Mouse (Mus musculus) gastrocnemius, adult 2 months (tissue): ENCODE data around the gene Vps18. TPM values are rescaled to one million over a fixed set of nuclear protein-coding genes. Genes with fewer than 3 reads are reported as not detected.

Experiments
- DNase-seq: peaks from one replicate; pipeline ENCODE4 v3.0.0; 2022
- H3K27ac ChIP-seq: fragments of 200-600 bp; 2 replicates; pipeline ENCODE4 v1.8.1; 2022; ENCODE audit warnings: mild to moderate bottlenecking
- H3K4me3 ChIP-seq: fragments of 200-600 bp; 2 replicates; pipeline ENCODE4 v1.8.1; 2022; ENCODE audit warnings: mild to moderate bottlenecking, moderate library complexity
- CTCF ChIP-seq: fragments of 200-600 bp; IDR thresholded peaks from 2 replicates; pipeline ENCODE4 v1.8.1; 2022; ENCODE audit warnings: antibody characterized with exemption, mild to moderate bottlenecking, moderate library complexity
- intact Hi-C: fragments of 180-260 bp; cut with DNase I; formaldehyde crosslinking; loops from one replicate; pipeline ENCODE4 v1.15.1; 2025
- total RNA-seq, 2 experiments: library from RNA; stranded (reverse); gene quantifications; 2 replicates each; pipeline ENCODE4 v1.2.3; 2021

The Vps18 gene
- total RNA-seq, 2 experiments from 2014 or later, result 10.9 to 11.7 TPM

- TF ChIP-seq CTCF, result no peak
- peak overlapping the region; percentile 83 for H3K27ac ChIP-seq
- DNase-seq, result no peak
- intact Hi-C loops, result no loop called here
- peak overlapping the region; percentile 81 for H3K4me3 ChIP-seq
Measured at GRCm38 (mm10) chr2:119326161-119327101, 37.9 kb downstream of the Vps18 start.

- peak; percentile 73 for DNase-seq
- intact Hi-C loops, result no loop called here
- peak; percentile 56 for TF ChIP-seq CTCF
- Histone ChIP-seq H3K27ac (peak overlapping the region; percentile 83), H3K4me3 (peak overlapping the region; percentile 81)
Measured at GRCm38 (mm10) chr2:119327102-119327480, 38.6 kb downstream of the Vps18 start.

- DNase-seq, result no peak
- peak overlapping the region; percentile 83 for H3K27ac ChIP-seq
- peak overlapping the region; percentile 81 for H3K4me3 ChIP-seq
- TF ChIP-seq CTCF, result no peak
- intact Hi-C loops, result no loop called here
Measured at GRCm38 (mm10) chr2:119327942-119328526, 39.5 kb downstream of the Vps18 start.

GRCm38 (mm10) chr2:119328546-119328945 is 40.0 kb downstream of the Vps18 start:
- peak overlapping the region; percentile 83 for H3K27ac ChIP-seq
- DNase-seq, result no peak
- intact Hi-C loops, result no loop called here

GRCm38 (mm10) chr2:119329123-119329817 is 40.7 kb downstream of the Vps18 start:
- intact Hi-C loops, result no loop called here
- peak overlapping the region; percentile 81 for H3K4me3 ChIP-seq
- DNase-seq, result no peak
- no peak for TF ChIP-seq CTCF
- H3K27ac ChIP-seq, result peak overlapping the region; percentile 83

More at GRCm38 (mm10) chr2:119328546-119328945, 40.0 kb downstream of the Vps18 start:
- peak overlapping the region; percentile 81 for H3K4me3 ChIP-seq
- no peak for TF ChIP-seq CTCF

GRCm38 (mm10) chr2:119330795-119331194 is 42.3 kb downstream of the Vps18 start:
- DNase-seq, result no peak
- TF ChIP-seq CTCF, result no peak
- Histone ChIP-seq H3K4me3 (peak overlapping the region; percentile 62), H3K27ac (peak overlapping the region; percentile 63)
- intact Hi-C loops, result no loop called here

- no peak for DNase-seq
- intact Hi-C loops, result no loop called here
- Histone ChIP-seq H3K4me3 (peak overlapping the region; percentile 62), H3K27ac (peak overlapping the region; percentile 63)
- no peak for TF ChIP-seq CTCF
Measured at GRCm38 (mm10) chr2:119332177-119332661, 43.7 kb downstream of the Vps18 start.

- no peak for DNase-seq
- Histone ChIP-seq H3K27ac (peak overlapping the region; percentile 88), H3K4me3 (peak overlapping the region; percentile 83)
- intact Hi-C loops, result no loop called here
- TF ChIP-seq CTCF, result no peak
Measured at GRCm38 (mm10) chr2:119334135-119334534, 45.6 kb downstream of the Vps18 start.

- peak overlapping the region; percentile 88 for H3K27ac ChIP-seq
- H3K4me3 ChIP-seq, result peak overlapping the region; percentile 83
Measured at GRCm38 (mm10) chr2:119334964-119335525, 46.5 kb downstream of the Vps18 start.

GRCm38 (mm10) chr2:119335535-119335934 is 47.0 kb downstream of the Vps18 start:
- Histone ChIP-seq H3K4me3 (peak overlapping the region; percentile 83), H3K27ac (peak overlapping the region; percentile 88)
- intact Hi-C loops, result no loop called here
- no peak for DNase-seq
- no peak for TF ChIP-seq CTCF

More at GRCm38 (mm10) chr2:119334964-119335525, 46.5 kb downstream of the Vps18 start:
- no peak for TF ChIP-seq CTCF
- no peak for DNase-seq
- intact Hi-C loops, result no loop called here

- peak overlapping the region; percentile 83 for H3K4me3 ChIP-seq
- intact Hi-C loops, result no loop called here
Measured at GRCm38 (mm10) chr2:119336002-119336401, 47.5 kb downstream of the Vps18 start.

GRCm38 (mm10) chr2:119336470-119336869 is 47.9 kb downstream of the Vps18 start:
- H3K27ac ChIP-seq, result peak overlapping the region; percentile 88

More at GRCm38 (mm10) chr2:119336002-119336401, 47.5 kb downstream of the Vps18 start:
- TF ChIP-seq CTCF, result no peak
- no peak for DNase-seq
- peak overlapping the region; percentile 88 for H3K27ac ChIP-seq

More at GRCm38 (mm10) chr2:119336470-119336869, 47.9 kb downstream of the Vps18 start:
- DNase-seq, result peak; percentile 44
- intact Hi-C loops, result no loop called here
- peak overlapping the region; percentile 83 for H3K4me3 ChIP-seq
- no peak for TF ChIP-seq CTCF
